Mouse (Mus musculus) heart, postnatal 36 days (tissue): ENCODE measurements around the gene Cdh5. TPM values are rescaled to one million over a fixed set of nuclear protein-coding genes. Genes with fewer than 3 reads are reported as not detected.
"Not testable (repeated sequence)": the region's sequence is repeated elsewhere in the genome, so short reads cannot be mapped to it uniquely, and the experiment has no call there.

ENCODE experiments used
- DNase-seq, 2 experiments: peaks; one replicate each; pipeline ENCODE4 v3.0.0; 2021 to 2022
- intact Hi-C: fragments of 180-260 bp; cut with DNase I; formaldehyde crosslinking; loops from one replicate; pipeline ENCODE4 v1.15.1; 2025
- total RNA-seq, 2 experiments: library from RNA; stranded (reverse); gene quantifications; 2 replicates each; pipeline ENCODE4 v1.2.3; 2021

The Cdh5 gene
- 100 to 1,000 TPM; 133 to 159 TPM for total RNA-seq

DNA sequence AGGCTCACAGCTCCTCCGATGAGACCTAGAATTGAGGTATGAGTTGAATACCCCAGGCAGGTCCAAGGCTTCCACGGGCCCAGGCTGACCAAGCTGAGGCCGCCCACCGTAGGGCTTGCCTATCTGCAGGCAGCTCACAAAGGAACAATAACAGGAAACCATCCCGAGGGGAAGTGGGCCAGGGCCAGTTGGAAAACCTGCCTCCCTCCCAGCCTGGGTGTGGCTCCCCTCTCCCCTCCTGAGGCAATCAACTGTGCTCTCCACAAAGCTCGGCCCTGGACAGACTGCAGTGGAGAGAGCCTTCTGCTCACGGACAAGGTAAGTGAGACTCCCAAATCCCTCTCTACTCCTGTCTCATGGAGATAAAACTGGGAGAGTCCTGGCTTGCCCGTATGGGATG, at the start of gene Cdh5:
TSS of gene Cdh5 (plus strand) at position 211 of the 400 bp plus-strand sequence.
- intact Hi-C loops: no loop called here
- DNase-seq: peak; percentile 66 to 70

DNA sequence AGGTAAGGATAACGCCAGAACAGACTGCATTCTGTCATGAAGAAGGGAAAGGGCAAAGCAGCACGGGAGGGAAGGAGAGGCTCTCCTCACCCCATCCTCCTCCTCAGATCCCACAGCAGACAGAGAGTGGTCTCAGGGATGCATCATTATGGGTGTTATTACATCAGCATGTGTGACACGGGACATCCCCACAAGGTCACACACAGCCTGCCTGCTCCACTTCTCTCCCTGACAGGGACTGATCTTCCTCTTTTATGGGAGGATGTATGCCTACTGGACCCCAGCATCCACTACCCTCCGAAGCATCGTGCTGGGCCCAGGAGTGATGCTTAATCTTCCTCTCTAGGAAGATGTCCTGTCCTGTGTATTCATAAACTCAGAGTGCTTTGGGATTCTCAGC, 41.5 kb upstream of the Cdh5 start:
- no peak for DNase-seq
- intact Hi-C loops: no loop called here

- intact Hi-C loops: no loop called here
- DNase-seq: no peak
These were observed 41.0 kb upstream of the Cdh5 start for GRCm38 (mm10) chr8:104060446-104060845.

DNA sequence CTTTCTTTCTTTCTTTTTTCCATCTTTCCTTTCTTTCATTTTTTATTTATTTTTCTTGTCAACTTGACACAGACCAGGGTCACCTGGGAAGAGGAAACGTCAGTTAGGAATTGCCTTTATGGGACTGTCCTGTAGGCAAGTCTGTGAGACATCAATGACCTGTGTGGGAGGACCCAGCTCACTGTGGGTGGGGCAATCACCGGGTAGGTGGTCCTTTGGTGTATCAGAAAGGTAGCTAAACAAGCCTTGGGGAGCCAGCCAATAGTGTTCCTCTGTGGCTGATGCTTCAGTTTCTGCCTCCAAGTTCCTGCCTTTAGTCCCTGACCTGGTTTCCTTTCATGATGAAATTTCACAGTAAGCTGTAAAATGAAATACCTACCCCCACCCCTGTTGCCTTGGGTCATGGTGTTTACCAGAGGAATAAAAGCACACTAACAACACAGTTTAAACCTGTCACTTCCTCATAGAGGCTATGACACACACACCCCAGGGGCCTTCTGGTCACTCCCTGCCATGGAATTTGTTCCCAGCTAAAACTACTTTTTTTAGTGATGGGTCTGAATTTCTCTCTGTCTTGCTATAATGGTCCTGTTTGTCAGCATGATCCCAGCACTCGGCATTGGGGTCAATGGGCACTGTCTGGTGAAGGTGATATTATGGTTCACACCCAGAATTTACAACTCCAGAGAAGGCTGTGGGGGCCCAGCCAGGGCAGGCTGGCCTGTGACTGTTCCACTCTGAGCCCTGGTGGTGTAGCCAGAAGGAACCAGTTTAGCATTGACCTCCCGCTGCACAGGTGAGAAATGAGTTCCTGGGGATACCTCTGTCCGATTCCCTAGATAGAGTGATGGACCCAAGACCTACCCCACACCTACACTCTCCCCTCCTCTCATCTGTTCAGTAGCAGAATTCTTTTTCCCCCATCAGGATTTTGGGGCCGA, 40.1 kb upstream of the Cdh5 start:
- intact Hi-C loops: no loop called here
- DNase-seq: no peak

GRCm38 (mm10) chr8:104061989-104062820, 39.2 kb upstream of the Cdh5 start:
- DNase-seq: no peak
- intact Hi-C loops: no loop called here

DNA sequence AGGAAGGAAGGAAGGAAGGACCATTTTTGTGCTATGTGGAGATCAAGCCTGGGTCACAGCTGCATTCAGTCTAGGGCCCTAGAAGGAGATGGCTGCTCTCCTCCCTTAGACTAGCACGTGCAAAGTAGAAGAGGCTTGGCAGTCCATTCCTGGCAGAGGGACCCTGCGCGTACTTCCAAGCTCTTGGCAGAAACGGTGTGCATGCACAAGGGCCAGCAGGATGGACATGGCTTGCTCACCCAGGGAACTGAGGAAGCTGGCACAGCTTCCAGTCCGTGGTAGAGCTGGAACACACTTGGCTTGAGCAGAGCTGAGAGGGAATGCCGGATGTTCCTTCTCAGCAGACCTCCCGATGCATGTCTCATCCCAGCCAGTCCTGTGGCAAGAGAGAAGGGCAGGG, 36.2 kb upstream of the Cdh5 start:
- no peak for DNase-seq
- intact Hi-C loops: no loop called here

GRCm38 (mm10) chr8:104065906-104066518, 35.4 kb upstream of the Cdh5 start:
- intact Hi-C loops: no loop called here
- no peak for DNase-seq

- DNase-seq: no peak
- intact Hi-C loops: no loop called here
These were observed 34.0 kb upstream of the Cdh5 start for GRCm38 (mm10) chr8:104067390-104067925.

- intact Hi-C loops: no loop called here
- DNase-seq: no peak
These were observed 32.9 kb upstream of the Cdh5 start for GRCm38 (mm10) chr8:104068421-104069035.

- intact Hi-C loops, DNase-seq: not testable (repeated sequence)
These were observed 31.1 kb upstream of the Cdh5 start for GRCm38 (mm10) chr8:104070201-104070865.

- intact Hi-C loops: no loop called here
- no peak for DNase-seq
These were observed 30.5 kb upstream of the Cdh5 start for GRCm38 (mm10) chr8:104070949-104071348.

DNA sequence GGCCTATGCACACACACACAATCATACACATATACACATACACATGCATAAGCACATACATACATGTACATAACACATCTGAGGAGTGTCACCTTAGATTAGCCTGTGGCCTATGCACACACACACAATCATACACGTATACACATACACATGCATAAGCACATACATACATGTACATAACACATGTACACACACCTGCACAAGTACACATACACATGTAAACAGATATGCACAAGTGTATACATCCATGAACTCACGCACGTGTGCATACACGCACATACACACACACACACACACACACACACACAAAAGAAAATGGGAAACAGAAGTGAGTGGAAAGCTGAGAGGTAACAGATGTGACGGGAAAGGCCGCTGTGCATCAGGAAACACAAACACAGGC, 26.3 kb upstream of the Cdh5 start:
- DNase-seq: no peak
- intact Hi-C loops: no loop called here

- peak in 1 of 2 experiments; percentile 23 for DNase-seq
- intact Hi-C loops: no loop called here
These were observed 24.6 kb upstream of the Cdh5 start for GRCm38 (mm10) chr8:104076541-104077412.

- intact Hi-C loops: no loop called here
- no peak for DNase-seq
These were observed 23.3 kb upstream of the Cdh5 start for GRCm38 (mm10) chr8:104078091-104078490.

GRCm38 (mm10) chr8:104085281-104085680, 16.1 kb upstream of the Cdh5 start:
- DNase-seq: no peak
- intact Hi-C loops: no loop called here

DNA sequence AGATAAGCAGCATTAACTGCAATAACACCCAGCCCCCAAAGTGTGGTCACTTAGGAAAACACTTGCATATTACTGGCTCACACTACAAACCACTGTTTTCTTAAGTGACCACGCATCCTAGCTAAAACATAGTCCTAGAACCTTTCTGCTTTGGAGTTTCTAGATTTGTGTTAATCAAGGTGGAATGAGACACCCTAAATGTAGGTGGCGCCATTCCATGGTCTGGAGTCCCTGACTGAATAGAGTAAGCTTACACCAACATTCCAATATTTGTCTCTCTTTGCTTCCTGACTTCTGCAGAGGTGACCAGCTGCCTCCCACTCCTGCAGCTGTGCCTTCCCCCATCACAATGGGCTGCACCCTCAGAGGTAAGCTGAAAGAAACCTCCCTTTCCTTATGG, 14.8 kb upstream of the Cdh5 start:
- no peak for DNase-seq
- intact Hi-C loops: no loop called here

DNA sequence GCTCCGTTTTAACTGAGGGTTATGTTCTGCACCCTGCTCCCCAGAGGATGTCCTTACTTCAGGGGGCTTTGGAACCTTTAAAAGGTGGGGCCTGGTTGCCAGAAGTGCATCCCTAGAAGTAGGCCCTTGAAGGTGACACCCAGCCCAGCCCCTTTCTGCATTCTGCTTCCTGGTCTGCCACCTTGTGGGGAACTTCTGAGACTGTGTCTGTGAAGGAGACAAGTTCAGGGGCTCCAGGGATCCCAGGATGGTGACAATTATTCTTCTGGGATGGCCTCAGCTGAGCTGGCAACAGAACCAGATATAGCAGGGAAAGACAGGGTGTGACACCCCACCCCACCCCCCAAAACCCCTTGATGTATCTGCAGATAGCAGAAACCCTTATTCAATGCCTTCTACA, 14.3 kb upstream of the Cdh5 start:
- no peak for DNase-seq
- intact Hi-C loops: no loop called here

- DNase-seq, intact Hi-C loops: not testable (repeated sequence)
These were observed 13.5 kb upstream of the Cdh5 start for GRCm38 (mm10) chr8:104087878-104088277.

DNA sequence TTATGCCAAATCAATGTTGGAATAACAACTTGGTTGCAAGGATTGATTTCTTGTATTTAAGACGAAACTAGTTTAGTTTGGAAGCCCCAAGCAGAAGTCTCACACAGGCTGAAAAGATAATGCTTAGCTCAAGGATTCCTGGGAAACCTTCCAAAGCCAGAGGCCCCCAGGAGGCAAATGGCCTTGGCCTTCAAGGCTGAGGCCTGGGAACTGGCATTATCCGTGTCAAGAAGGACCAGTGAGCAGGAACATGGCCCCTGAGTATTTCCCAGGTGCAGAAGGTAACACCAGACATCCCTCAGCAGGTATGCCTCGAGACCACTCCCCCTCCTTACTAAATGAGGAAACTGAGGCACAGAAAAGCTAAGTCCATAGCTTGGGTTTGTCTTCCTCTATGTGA, 12.5 kb upstream of the Cdh5 start:
- no peak for DNase-seq
- intact Hi-C loops: no loop called here
